In genomic region chr6:34173251-34173650, GRCm38 (mm10) we compare ENCODE assay signal across 25 mouse cellular contexts. TPM values are rescaled to one million over a fixed set of nuclear protein-coding genes. Genes with fewer than 3 reads are reported as not detected.
DNase-seq lines count a peak whose midpoint lies in the region; ATAC-seq and TF ChIP-seq lines count a peak whose summit lies in the region.
"Had no signal": no experiment of that assay in that cellular context is flagged by ENCODE, and none has a peak within 500 bp of the region (broad histone marks: within the 10 kb centered on the region; RNA-seq: fewer than 3 reads in every experiment).

No protein-coding gene starts in this region.

- no peak for TF ChIP-seq CTCF in kidney, postnatal 0 days (IDR thresholded peaks at IDR 0.05; ENCODE audit: low read depth)
- no peak for TF ChIP-seq CTCF in cerebellum, adult 2 months (IDR thresholded peaks at IDR 0.05; ENCODE audit: borderline replicate concordance, insufficient read depth, low read depth, low read length)

- peak overlapping the region; percentile 76; the same call in 1 of the 2 replicates for H3K27ac ChIP-seq in kidney, postnatal 0 days
- H3K27ac ChIP-seq in kidney, embryonic 14.5 days (ENCODE audit: low read depth, low read length), result no peak overlapping the region
- H3K27ac ChIP-seq in cerebellum, adult 2 months (ENCODE audit: insufficient read depth, low read length), result no peak overlapping the region
- H3K27ac ChIP-seq: forebrain, embryonic 10.5 days; forebrain, embryonic 13.5 days; heart, adult 2 months; heart, embryonic 10.5 days; heart, embryonic 13.5 days; hindbrain, embryonic 14.5 days; hindbrain, postnatal 0 days had no signal

- WGBS in kidney, postnatal 0 days, result 71% methylated on average over 12 of the region's 12 CpGs
- WGBS in kidney, embryonic 14.5 days, result 74% methylated on average over 12 of the region's 12 CpGs
- 62% methylated on average over 12 of the region's 12 CpGs for WGBS in cerebellum, adult 2 months

- H3K4me2 ChIP-seq in kidney, postnatal 0 days (ENCODE audit: low read length), result no peak overlapping the region; the same call in 1 of the 2 replicates
- H3K4me2 ChIP-seq in kidney, embryonic 14.5 days (replicated peaks; ENCODE audit: low read depth, low read length), result no peak overlapping the region
- H3K4me2 ChIP-seq: forebrain, embryonic 13.5 days; heart, embryonic 13.5 days; hindbrain, embryonic 14.5 days had no signal

- no peak for ATAC-seq in kidney, postnatal 0 days (replicated peaks; ENCODE audit: low FRiP score, low read depth)
- ATAC-seq in kidney, embryonic 14.5 days (ENCODE audit: low FRiP score, low TSS enrichment), result no peak
- ATAC-seq: forebrain, embryonic 13.5 days; forebrain, embryonic 16.5 days; hindbrain, postnatal 0 days; Patski had no signal

- no peak overlapping the region for H3K4me3 ChIP-seq in kidney, postnatal 0 days (replicated peaks; ENCODE audit: low read depth, low read length)
- H3K4me3 ChIP-seq in kidney, embryonic 14.5 days (ENCODE audit: low read length), result no peak overlapping the region
- H3K4me3 ChIP-seq in cerebellum, adult 2 months (replicated peaks; ENCODE audit: insufficient read depth, low read depth, low read length), result no peak overlapping the region
- H3K4me3 ChIP-seq: forebrain, embryonic 10.5 days; forebrain, embryonic 13.5 days; heart, adult 2 months; heart, embryonic 10.5 days; heart, embryonic 13.5 days had no signal

- H3K9me3 ChIP-seq in kidney, postnatal 0 days (replicated peaks; ENCODE audit: low read length), result no peaks in the 10 kb centered on the region
- H3K9me3 ChIP-seq in kidney, embryonic 14.5 days (ENCODE audit: control insufficient read depth, low read length), result no peaks in the 10 kb centered on the region
- H3K9me3 ChIP-seq: forebrain, embryonic 10.5 days; forebrain, embryonic 13.5 days; heart, embryonic 10.5 days; heart, embryonic 13.5 days had no signal

- H3K27me3 ChIP-seq in kidney, postnatal 0 days (ENCODE audit: insufficient read depth, low read length), result no peaks in the 10 kb centered on the region
- H3K27me3 ChIP-seq in kidney, embryonic 14.5 days (ENCODE audit: control insufficient read depth, insufficient read depth, low read length), result no peaks in the 10 kb centered on the region
- no peaks in the 10 kb centered on the region for H3K27me3 ChIP-seq in cerebellum, adult 2 months (ENCODE audit: control insufficient read depth, insufficient read depth, low read length)
- H3K27me3 ChIP-seq: forebrain, embryonic 13.5 days; heart, embryonic 13.5 days; Patski had no signal

- H3K4me1 ChIP-seq in kidney, postnatal 0 days (replicated peaks; ENCODE audit: insufficient read depth, low read length), result peaks cover 12% of the 10 kb centered on the region
- H3K4me1 ChIP-seq in kidney, embryonic 14.5 days (ENCODE audit: control insufficient read depth, insufficient read depth, low read length), result peaks cover 8% of the 10 kb centered on the region; the same call in 1 of the 2 replicates
- H3K4me1 ChIP-seq in cerebellum, adult 2 months (ENCODE audit: control insufficient read depth, insufficient read depth, low read length), result peaks cover 6% of the 10 kb centered on the region; the same call in 1 of the 2 replicates

- TF ChIP-seq POLR2A in cerebellum, adult 2 months (IDR thresholded peaks at IDR 0.05; ENCODE audit: borderline replicate concordance, insufficient read depth, low read length), result no peak

- DNase-seq in adrenal gland, postnatal 10 days, result peak; percentile 38
- no peak for DNase-seq in adrenal gland, adult 8-10 months
- peak; percentile 50 for DNase-seq in kidney, adult 9 months
- no peak for DNase-seq in kidney, adult 11 months
- DNase-seq in kidney, postnatal 0 days (ENCODE audit: low spot score), result no peak
- peak; percentile 48 for DNase-seq in NIH3T3 (ENCODE audit: low read depth)
- DNase-seq in cerebellum, adult 2 months, result no peak
- DNase-seq: adrenal gland, postnatal 25 days; cerebellum, adult 11-12 months; cerebellum, adult 9-10 months; cerebellum, postnatal 14 days; gastrocnemius, postnatal 10 days; gastrocnemius, postnatal 36 days; heart, adult 2 months; heart, postnatal 14 days; heart, postnatal 4 days had no signal

- H3K36me3 ChIP-seq in kidney, postnatal 0 days (ENCODE audit: insufficient read depth, low read length), result peaks cover 20% of the 10 kb centered on the region; the same call in 1 of the 2 replicates
- H3K36me3 ChIP-seq in kidney, embryonic 14.5 days (ENCODE audit: control insufficient read depth, insufficient read depth, low read length), result peaks cover 21% of the 10 kb centered on the region

- H3K9ac ChIP-seq in kidney, postnatal 0 days (ENCODE audit: low read depth, low read length), result no peak overlapping the region
- no peak overlapping the region for H3K9ac ChIP-seq in kidney, embryonic 14.5 days (ENCODE audit: low read depth, low read length)
- H3K9ac ChIP-seq: forebrain, embryonic 13.5 days; heart, embryonic 13.5 days; hindbrain, embryonic 14.5 days had no signal

RNA-seq across cellular contexts. Expression of gene Slc35b4, which starts 3.7 kb away (rescaled TPM):
- 10 to 100 TPM; 22.9 to 26.1 TPM for total RNA-seq in adrenal gland, postnatal 10 days (2021)
- total RNA-seq in adrenal gland, adult 8-10 months (2022), result 10 to 100 TPM; 38.6 to 47.2 (median 41.5) TPM
- polyA plus RNA-seq in kidney, postnatal 0 days (2015; fragmentation: Nextera tagmentation; extraction: Ambion mirVana), result 60.4 and 70.3 TPM in 2 replicates
- 28.4 and 64.8 TPM in 2 replicates for polyA plus RNA-seq in kidney, embryonic 14.5 days (2014; fragmentation: Nextera tagmentation; extraction: Ambion mirVana)
- 45.8 and 46.4 TPM in 2 replicates for polyA plus RNA-seq in cerebellum, adult 2 months (2012; rRNA removed)

Comparison
In these comparisons a context has a peak if more than half of its experiments do, and no peak if none do; other contexts are left out.
1. DNase-seq: peak in adrenal gland, postnatal 10 days (single experiment), kidney, adult 9 months (single experiment) and NIH3T3 (single experiment); none in adrenal gland, adult 8-10 months (single experiment), kidney, adult 11 months (single experiment), kidney, postnatal 0 days (single experiment) and cerebellum, adult 2 months (0 of 2).